Mouse (Mus musculus) lung, embryonic 16.5 days (tissue): ENCODE measurements at regions not wholly inside any gene's neighbourhood (a gene's known extent, or its start where the extent isn't known, plus 50 kb on each side); places are given as distances from the start of the nearest gene placed in this dataset.

ENCODE experiments used
- ATAC-seq: fragments of 200-750 bp; cut with Nextera tagmentation; 2 replicates; pipeline ENCODE4 v1.8.0; 2017; ENCODE audit warnings: low read depth, mild to moderate bottlenecking, moderate library complexity
- H3K27ac ChIP-seq: fragments of 300-500 bp; sonication (generic); 2 replicates; pipeline ENCODE4 v1.5.1; 2014; ENCODE audit warnings: mild to moderate bottlenecking, control low read depth, low read length
- H3K27me3 ChIP-seq: fragments of 300-500 bp; sonication (generic); 2 replicates; pipeline ENCODE4 v1.6.1; 2014; ENCODE audit warnings: low read depth, low read length, mixed read lengths; ENCODE audit not compliant: control insufficient read depth, insufficient read depth
- H3K36me3 ChIP-seq: fragments of 300-500 bp; sonication (generic); 2 replicates; pipeline ENCODE4 v1.6.1; 2014; ENCODE audit warnings: low read length; ENCODE audit not compliant: control insufficient read depth, insufficient read depth
- H3K4me1 ChIP-seq: fragments of 300-500 bp; sonication (generic); replicated peaks from 2 replicates; pipeline ENCODE4 v1.6.1; 2014; ENCODE audit warnings: low read length, mixed read lengths; ENCODE audit not compliant: control insufficient read depth, insufficient read depth
- H3K4me2 ChIP-seq: fragments of 300-500 bp; sonication (generic); 2 replicates; pipeline ENCODE4 v1.6.1; 2014; ENCODE audit warnings: low read depth, low read length, control low read depth
- H3K4me3 ChIP-seq: fragments of 300-500 bp; sonication (generic); 2 replicates; pipeline ENCODE4 v1.5.1; 2014; ENCODE audit warnings: mild to moderate bottlenecking, low read length, control low read depth
- H3K9ac ChIP-seq: fragments of 300-500 bp; sonication (generic); 2 replicates; pipeline ENCODE4 v1.6.1; 2014; ENCODE audit warnings: low read length, control low read depth
- H3K9me3 ChIP-seq: fragments of 300-500 bp; sonication (generic); 2 replicates; pipeline ENCODE4 v1.6.1; 2016; ENCODE audit warnings: low read length; ENCODE audit not compliant: control insufficient read depth
- WGBS: fragments of 180-500 bp; shearing (Covaris S2); extraction: QIAGEN DNeasy Blood & Tissue Kit; methylation state at CpG from one replicate; pipeline ENCODE4 v1.1.7; 2014; 5-methylcytosine and 5-hydroxymethylcytosine counted together

DNA sequence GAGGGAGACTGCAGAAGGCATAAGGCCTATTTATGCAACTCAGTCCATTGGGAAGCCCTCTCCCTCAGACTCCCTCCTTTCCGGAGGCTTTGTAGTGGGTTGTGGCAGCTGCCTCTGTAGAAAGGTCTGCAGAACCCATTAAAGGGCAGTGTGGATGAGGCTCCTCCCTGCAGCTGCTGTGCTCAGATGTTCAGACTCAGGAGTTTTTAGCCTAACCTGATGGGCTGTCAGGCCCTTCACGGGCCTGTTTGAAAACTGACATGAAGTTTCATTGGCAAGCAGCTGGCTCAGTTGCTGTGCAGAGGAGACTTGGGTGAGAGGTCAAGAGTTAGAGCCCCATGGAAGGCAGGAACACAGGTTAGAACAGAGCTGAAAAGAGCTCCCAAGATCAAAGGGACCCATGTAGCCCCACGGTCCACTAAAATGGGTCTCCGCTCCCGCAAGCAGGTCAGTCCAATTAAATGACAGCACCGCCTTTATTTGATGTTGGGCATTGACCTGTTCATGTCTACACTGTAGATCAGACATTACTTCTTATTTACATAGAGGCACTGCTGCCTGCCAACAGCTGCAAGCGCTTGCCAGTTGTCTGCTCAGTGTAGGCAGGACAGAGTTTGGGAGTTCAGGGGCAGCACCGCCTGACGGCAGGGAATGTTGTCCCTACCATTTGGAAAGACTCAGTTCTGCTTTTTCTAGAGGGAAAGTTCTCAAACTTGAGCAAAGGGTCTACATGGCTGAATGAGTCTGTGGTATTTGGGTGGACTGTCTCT lies 53.8 kb upstream of the Usp46 start:
- Histone ChIP-seq H3K4me2 (no peak overlapping the region), H3K27ac (no peak overlapping the region), H3K4me3 (no peak overlapping the region), H3K4me1 (peaks cover 5% of the 10 kb centered on the region; the same call in 1 of the 2 replicates), H3K36me3 (no peaks in the 10 kb centered on the region), H3K27me3 (no peaks in the 10 kb centered on the region), H3K9ac (no peak overlapping the region), H3K9me3 (no peaks in the 10 kb centered on the region)
- ATAC-seq: 0 out of 2 replicates have a peak, but pooled peaks have one; percentile 18
- 67% methylated on average over 9 of the region's 9 CpGs for WGBS

GRCm38 (mm10) chr5:74126015-74126896 lies 58.0 kb upstream of the Usp46 start:
- no peaks in the 10 kb centered on the region for H3K36me3 ChIP-seq
- peaks cover 5% of the 10 kb centered on the region; the same call in 1 of the 2 replicates for H3K4me1 ChIP-seq
- H3K9ac ChIP-seq: peak overlapping the region; percentile 56; the same call in 1 of the 2 replicates
- no peaks in the 10 kb centered on the region for H3K27me3 ChIP-seq
- WGBS: 67% methylated on average over 32 of the region's 32 CpGs
- H3K4me3 ChIP-seq: peak overlapping the region; percentile 31
- no peak overlapping the region for H3K27ac ChIP-seq
- no peaks in the 10 kb centered on the region for H3K9me3 ChIP-seq
- H3K4me2 ChIP-seq: peak overlapping the region; percentile 41
- peak; percentile 96 for ATAC-seq

- Histone ChIP-seq H3K4me2 (no peak overlapping the region), H3K4me1 (no peaks in the 10 kb centered on the region), H3K4me3 (no peak overlapping the region), H3K9me3 (no peaks in the 10 kb centered on the region), H3K27ac (no peak overlapping the region), H3K9ac (no peak overlapping the region), H3K27me3 (no peaks in the 10 kb centered on the region), H3K36me3 (no peaks in the 10 kb centered on the region)
- 65% methylated on average over 6 of the region's 6 CpGs for WGBS
- no peak for ATAC-seq
Observed at GRCm38 (mm10) chr5:74127518-74127917, 59.3 kb upstream of the Usp46 start.

GRCm38 (mm10) chr5:74129636-74130035 lies 61.4 kb upstream of the Usp46 start:
- Histone ChIP-seq H3K27me3 (no peaks in the 10 kb centered on the region), H3K27ac (no peak overlapping the region), H3K36me3 (no peaks in the 10 kb centered on the region), H3K4me1 (no peaks in the 10 kb centered on the region), H3K4me2 (no peak overlapping the region), H3K9ac (no peak overlapping the region), H3K9me3 (no peaks in the 10 kb centered on the region), H3K4me3 (no peak overlapping the region)
- no peak for ATAC-seq

GRCm38 (mm10) chr5:74132671-74133070 lies 62.4 kb upstream of the Rasl11b start:
- 46% methylated on average over 8 of the region's 8 CpGs for WGBS
- Histone ChIP-seq H3K27me3 (no peaks in the 10 kb centered on the region), H3K36me3 (no peaks in the 10 kb centered on the region), H3K9me3 (no peaks in the 10 kb centered on the region), H3K27ac (no peak overlapping the region), H3K9ac (no peak overlapping the region), H3K4me1 (peaks cover 6% of the 10 kb centered on the region), H3K4me3 (no peak overlapping the region), H3K4me2 (no peak overlapping the region)
- no peak for ATAC-seq

GRCm38 (mm10) chr5:74136377-74136776 lies 58.7 kb upstream of the Rasl11b start:
- Histone ChIP-seq H3K4me2 (peak overlapping the region; percentile 27; the same call in 1 of the 2 replicates), H3K36me3 (no peaks in the 10 kb centered on the region), H3K4me3 (no peak overlapping the region), H3K27ac (peak overlapping the region; percentile 86), H3K4me1 (peaks cover 10% of the 10 kb centered on the region), H3K9me3 (no peaks in the 10 kb centered on the region), H3K9ac (no peak overlapping the region), H3K27me3 (no peaks in the 10 kb centered on the region)
- WGBS: 36% methylated on average over 5 of the region's 5 CpGs
- ATAC-seq: peak; percentile 89

DNA sequence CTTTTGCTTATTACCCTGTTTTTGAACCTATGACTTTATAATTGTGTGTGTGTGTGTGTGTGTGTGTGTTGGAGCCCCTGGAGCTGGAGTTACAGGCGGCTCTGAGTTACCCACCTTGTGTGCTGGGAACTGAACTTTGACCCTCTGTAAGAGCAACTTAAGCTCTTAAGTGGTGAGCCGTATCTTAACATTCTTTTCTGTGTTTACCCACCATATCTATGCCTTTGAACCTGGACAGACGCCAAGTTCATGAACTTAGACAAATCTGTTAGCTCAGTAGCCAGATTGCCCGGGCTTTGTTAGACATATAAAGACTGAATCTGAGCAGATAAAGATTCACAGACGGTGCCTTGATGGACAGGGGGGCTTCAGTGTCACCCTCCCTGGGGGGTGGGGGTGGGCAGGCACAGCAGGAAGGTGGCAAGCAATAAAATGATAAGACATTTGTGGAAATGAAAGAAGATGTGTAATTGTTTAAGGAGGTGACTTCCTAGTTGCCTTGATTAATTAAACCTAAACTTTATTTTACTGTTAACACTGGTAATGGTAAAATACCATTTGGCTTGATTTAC lies 58.1 kb upstream of the Rasl11b start:
- ATAC-seq: peak; percentile 92
- Histone ChIP-seq H3K27ac (peak overlapping the region; percentile 86), H3K27me3 (no peaks in the 10 kb centered on the region), H3K4me1 (peaks cover 10% of the 10 kb centered on the region), H3K4me2 (peak overlapping the region; percentile 12; the same call in 1 of the 2 replicates), H3K4me3 (no peak overlapping the region), H3K9ac (no peak overlapping the region), H3K36me3 (no peaks in the 10 kb centered on the region), H3K9me3 (no peaks in the 10 kb centered on the region)
- whole genome bisulfite sequencing: 16% methylated on average over 5 of the region's 5 CpGs

GRCm38 (mm10) chr5:74143994-74144393 lies 51.1 kb upstream of the Rasl11b start:
- no peaks in the 10 kb centered on the region for H3K27me3 ChIP-seq
- ATAC-seq: no peak
- no peak overlapping the region for H3K27ac ChIP-seq
- WGBS: 71% methylated on average over 4 of the region's 4 CpGs
- no peak overlapping the region for H3K4me2 ChIP-seq
- H3K4me3 ChIP-seq: no peak overlapping the region
- no peaks in the 10 kb centered on the region for H3K9me3 ChIP-seq
- no peaks in the 10 kb centered on the region for H3K36me3 ChIP-seq
- peaks cover 15% of the 10 kb centered on the region; the same call in 1 of the 2 replicates for H3K4me1 ChIP-seq
- no peak overlapping the region for H3K9ac ChIP-seq

DNA sequence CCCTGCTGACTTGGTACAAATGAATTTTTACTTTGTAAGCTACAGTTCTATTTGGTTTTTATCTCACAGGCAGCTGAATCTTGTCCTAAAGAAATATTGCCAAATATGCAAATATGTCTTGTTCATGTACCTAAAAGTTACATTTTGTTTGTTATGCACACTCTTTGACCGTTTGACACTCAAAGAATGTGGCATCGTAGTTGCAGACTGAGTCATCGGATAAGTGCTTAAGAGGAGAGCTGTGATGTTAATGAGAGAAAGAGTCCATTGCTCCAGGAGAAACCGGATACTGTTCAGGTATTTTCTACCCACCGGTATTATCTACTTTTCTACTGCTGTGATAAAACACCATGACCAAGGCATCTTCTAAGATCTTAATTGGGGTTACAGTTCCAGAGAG lies 50.3 kb upstream of the Rasl11b start:
- WGBS: 50% methylated on average over 5 of the region's 5 CpGs
- Histone ChIP-seq H3K4me1 (peaks cover 19% of the 10 kb centered on the region), H3K9me3 (no peaks in the 10 kb centered on the region), H3K27ac (no peak overlapping the region), H3K4me2 (no peak overlapping the region), H3K27me3 (no peaks in the 10 kb centered on the region), H3K36me3 (no peaks in the 10 kb centered on the region), H3K9ac (no peak overlapping the region), H3K4me3 (no peak overlapping the region)
- ATAC-seq: no peak
